Mouse (Mus musculus): ENCODE measurements around the gene Grn. TPM values are rescaled to one million over a fixed set of nuclear protein-coding genes. Genes with fewer than 3 reads are reported as not detected.
A peak's percentile ranks its signal among the peaks of the same experiment; 100 is the strongest.

The Grn gene
- polyA plus RNA-seq, 1 experiment from 2014 or later = 220 TPM

DNA sequence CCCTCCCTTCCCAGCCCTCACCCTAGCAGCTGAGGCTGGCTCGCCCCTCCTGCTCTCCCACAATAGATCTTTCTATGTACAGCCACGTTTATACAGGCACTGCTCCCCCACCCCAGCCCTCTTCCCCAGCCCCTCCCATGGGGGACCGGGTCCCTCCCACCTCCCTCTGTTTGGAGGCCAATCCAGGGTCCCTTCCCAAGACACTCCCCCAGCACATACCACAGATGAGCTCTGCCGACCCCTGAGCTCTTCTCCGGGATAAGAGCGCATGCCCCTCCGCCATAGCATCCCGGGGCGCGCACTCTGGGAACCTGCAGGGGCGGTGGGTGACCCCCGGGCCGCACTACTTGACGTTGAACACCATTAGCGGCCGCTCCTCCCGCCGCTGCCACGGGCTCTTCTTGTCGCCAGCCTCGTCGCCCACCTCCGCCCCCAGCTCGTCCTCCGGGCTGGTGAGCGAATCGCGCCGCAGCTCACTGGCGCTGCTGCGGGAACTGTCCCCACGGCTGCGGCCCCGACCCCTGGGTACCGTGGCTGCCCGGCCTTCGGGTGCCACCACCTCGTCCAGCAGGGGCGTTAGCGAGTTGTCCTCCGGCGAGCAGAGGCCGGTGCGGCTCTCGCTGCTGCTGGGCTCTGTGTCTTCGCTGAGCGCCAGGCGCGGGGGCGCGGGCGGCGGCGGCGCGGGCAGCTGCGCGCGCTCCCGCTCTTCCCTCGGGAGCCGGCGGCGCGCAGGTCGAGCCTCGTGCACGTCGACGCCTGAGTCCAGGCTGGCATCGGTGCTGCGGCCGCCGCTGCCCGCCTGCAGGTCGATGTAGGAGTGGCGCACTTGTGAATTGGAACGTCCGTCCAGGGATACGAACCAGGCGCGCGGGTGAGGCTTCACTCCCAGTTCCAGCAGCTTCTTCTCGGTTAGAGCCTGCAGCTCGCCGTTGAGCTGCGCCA lies 7.3 kb downstream of the Grn start:
- peak overlapping the region; percentile 86 for H3K4me2 ChIP-seq
- peak overlapping the region; percentile 83 for H3K9ac ChIP-seq
- H3K27me3 ChIP-seq (replicated peaks) = peaks cover 15% of the 10 kb centered on the region
- H3K4me3 ChIP-seq = peak overlapping the region; percentile 56
- H3K36me3 ChIP-seq = peaks cover 91% of the 10 kb centered on the region
- WGBS = 13% methylated on average over 79 of the region's 87 CpGs
- H3K27ac ChIP-seq (replicated peaks) = peak overlapping the region; percentile 42
- H3K9me3 ChIP-seq = no peaks in the 10 kb centered on the region
- peaks cover 41% of the 10 kb centered on the region for H3K4me1 ChIP-seq
- ATAC-seq (ENCODE audit: extremely low read depth, insufficient number of reproducible peaks, low FRiP score, low TSS enrichment) = peak; percentile 40; the same call in 1 of the 2 replicates

DNA sequence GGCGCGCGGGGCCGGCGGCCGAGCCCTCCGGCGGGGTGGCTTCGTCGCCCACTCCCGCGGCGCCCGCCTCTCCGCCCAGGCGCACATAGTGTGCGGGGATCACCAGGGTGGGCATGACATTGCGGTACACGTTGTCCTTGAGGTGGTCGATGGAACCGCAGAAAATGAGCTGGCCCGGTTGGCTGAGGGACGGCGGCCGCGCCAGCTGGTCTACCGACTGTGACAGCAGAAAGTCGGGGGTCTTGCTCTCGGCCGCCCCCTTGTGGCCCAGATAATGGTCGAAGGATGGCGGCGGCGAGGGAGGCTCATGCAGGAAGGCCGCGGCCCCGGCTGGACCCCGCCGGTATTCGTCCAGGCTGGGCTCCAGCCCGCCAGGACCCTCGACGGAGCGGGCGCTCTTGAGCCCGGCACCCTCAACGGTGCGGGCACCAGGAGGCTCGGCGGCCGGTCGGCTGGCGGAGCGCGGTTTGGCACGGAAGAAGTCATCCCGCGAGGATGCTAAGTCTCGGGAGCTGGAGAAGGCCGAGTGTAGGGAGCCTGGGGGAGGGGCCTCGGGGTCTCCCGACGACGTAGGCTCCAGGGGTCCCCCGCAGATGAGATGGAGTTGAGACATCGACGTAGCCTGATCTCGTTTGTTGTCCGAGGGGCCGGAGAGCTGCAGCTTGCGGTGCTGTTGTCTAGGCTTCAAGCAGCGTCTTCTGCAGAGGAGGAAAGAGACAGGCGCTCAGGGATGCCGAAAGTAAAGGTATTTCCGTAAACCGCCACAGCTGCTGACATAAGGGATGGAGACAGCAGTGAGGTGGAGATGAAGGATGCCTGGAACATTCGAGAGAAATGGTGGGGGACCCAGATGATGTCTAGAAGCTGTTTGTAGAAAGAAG lies 8.3 kb downstream of the Grn start:
- Histone ChIP-seq H3K4me3 (peak overlapping the region; percentile 56), H3K36me3 (peaks cover 95% of the 10 kb centered on the region), H3K9ac (peak overlapping the region; percentile 83), H3K9me3 (no peaks in the 10 kb centered on the region), H3K27me3 (replicated peaks) (peaks cover 15% of the 10 kb centered on the region), H3K27ac (replicated peaks) (peak overlapping the region; percentile 13; the same call in 1 of the 2 replicates), H3K4me2 (peak overlapping the region; percentile 86), H3K4me1 (peaks cover 36% of the 10 kb centered on the region)
- no peak for ATAC-seq (ENCODE audit: extremely low read depth, insufficient number of reproducible peaks, low FRiP score, low TSS enrichment)
- 11% methylated on average over 77 of the region's 77 CpGs for WGBS

DNA sequence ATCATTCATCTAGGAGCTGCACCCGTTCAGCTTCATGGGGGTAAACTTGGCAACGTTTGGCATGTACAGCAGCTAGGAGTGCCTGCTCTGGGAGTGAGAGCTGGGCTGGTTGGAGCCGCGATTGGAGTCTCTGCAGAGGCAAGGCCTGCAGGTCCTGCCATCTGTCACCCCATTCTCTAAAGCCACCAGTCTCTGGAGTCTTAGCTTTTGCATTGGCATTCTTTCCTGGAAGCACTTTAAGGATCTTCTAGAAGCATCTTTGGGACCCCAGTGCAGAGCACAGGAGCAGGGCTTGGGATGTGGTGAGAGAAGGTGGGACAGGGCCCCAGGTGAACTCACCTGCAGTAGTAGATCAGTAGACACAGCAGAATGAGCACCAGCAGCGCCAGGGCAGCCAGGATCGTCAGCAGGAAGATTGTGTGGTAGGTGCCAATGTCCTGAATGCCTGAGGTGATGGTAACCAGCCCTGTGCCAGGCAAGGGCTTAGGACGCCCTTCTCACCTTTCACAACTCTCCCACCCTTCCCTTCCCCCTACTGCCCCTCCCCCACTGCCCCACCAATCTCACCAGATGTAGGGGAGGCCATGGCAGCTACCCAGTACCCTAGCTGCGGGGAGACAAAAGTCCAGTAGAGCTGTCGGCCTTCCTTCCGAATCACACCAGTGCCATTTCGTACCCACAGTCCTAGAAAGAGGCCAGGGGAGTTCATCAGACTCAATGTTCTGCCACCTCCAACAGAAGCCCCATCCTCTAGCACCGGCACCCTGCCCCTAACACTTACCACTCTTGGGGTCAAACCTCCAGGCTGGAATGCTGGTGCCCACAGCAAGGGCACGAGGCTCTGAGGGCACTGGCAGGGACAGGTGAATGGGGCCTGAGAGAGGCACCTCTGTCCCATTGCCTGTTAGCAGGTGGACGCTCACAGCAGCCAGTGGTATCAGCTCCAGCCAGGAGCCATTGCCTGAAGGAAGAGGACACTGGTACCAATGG lies 9.3 kb downstream of the Grn start:
- Histone ChIP-seq H3K27me3 (replicated peaks) (peaks cover 15% of the 10 kb centered on the region), H3K9me3 (no peaks in the 10 kb centered on the region), H3K4me3 (peak overlapping the region; percentile 56; the same call in 1 of the 2 replicates), H3K36me3 (peaks cover 92% of the 10 kb centered on the region), H3K27ac (replicated peaks) (no peak overlapping the region), H3K4me1 (peaks cover 42% of the 10 kb centered on the region), H3K9ac (peak overlapping the region; percentile 83), H3K4me2 (peak overlapping the region; percentile 86; the same call in 1 of the 2 replicates)
- no peak for ATAC-seq (ENCODE audit: extremely low read depth, insufficient number of reproducible peaks, low FRiP score, low TSS enrichment)
- WGBS = 77% methylated on average over 14 of the region's 14 CpGs

DNA sequence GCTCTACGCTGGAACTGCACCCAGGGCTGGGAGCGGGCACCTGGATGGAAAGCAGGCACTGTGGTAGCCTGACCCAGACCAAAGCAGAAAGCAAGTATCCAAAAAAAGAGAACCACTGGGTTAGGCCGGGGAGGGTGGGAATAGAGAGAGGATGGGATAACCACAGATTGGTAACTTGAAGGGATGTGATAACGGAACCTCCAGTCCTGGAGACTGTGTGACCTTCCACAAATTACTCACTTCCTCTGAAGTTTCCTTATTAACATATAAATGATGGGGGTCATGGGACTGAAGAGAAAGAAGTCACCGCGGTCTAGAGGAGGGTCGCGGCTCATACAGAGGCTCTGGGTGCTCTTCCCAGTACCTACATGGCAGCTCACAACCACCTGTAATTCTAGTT lies 10.1 kb downstream of the Grn start:
- ATAC-seq (ENCODE audit: extremely low read depth, insufficient number of reproducible peaks, low FRiP score, low TSS enrichment) = no peak
- no peak overlapping the region for H3K9ac ChIP-seq
- no peak overlapping the region for H3K27ac ChIP-seq (replicated peaks)
- peaks cover 84% of the 10 kb centered on the region for H3K36me3 ChIP-seq
- no peak overlapping the region for H3K4me2 ChIP-seq
- H3K27me3 ChIP-seq (replicated peaks) = peaks cover 15% of the 10 kb centered on the region
- no peak overlapping the region for H3K4me3 ChIP-seq
- WGBS = 89% methylated on average over 8 of the region's 8 CpGs
- peaks cover 50% of the 10 kb centered on the region for H3K4me1 ChIP-seq
- H3K9me3 ChIP-seq = no peaks in the 10 kb centered on the region

DNA sequence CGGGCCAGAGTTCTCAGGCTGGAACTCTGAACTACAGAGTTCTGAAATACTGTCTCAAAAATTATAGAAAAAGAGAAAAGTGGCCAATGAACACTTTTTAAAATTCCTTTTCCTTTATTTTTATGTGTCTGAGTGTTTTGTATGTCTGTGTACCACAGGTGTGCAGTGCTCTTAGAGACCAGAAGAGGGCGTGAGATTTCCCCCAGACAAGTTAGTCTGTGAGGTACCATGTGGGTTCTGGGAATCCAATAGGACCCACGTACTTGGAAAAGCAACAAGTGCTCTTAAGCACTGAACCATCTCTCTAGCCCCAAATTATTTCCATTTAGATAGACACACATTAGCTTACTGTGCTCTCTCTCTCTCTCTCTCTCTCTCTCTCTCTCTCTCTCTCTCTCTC lies 11.3 kb downstream of the Grn start:
- 72% methylated on average over 3 of the region's 3 CpGs for WGBS
- no peak for ATAC-seq (ENCODE audit: extremely low read depth, insufficient number of reproducible peaks, low FRiP score, low TSS enrichment)
- peaks cover 72% of the 10 kb centered on the region for H3K36me3 ChIP-seq

DNA sequence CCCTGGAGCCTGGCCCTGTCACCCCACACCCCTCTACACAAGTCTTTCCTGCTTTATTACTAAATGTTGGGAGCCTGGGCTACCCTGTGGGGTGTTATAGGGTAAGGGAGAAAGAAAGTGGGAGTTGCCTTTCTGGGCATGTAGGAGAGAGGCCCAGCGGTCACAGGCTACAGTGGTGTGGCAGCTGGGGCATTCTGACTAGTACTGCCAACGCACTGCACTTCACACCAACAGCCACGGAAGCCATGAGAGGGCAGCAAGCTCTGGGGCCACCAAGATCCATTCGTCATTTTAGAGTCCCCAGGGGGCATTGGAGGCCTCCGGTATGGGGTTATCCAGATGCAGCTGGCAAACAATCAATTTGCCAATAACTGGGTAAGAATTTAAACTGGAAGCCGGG lies 12.0 kb downstream of the Grn start:
- Histone ChIP-seq H3K27me3 (replicated peaks) (peaks cover 15% of the 10 kb centered on the region), H3K27ac (replicated peaks) (no peak overlapping the region), H3K4me2 (no peak overlapping the region), H3K9ac (no peak overlapping the region), H3K9me3 (no peaks in the 10 kb centered on the region), H3K4me3 (no peak overlapping the region), H3K4me1 (peaks cover 52% of the 10 kb centered on the region), H3K36me3 (peaks cover 68% of the 10 kb centered on the region)
- no peak for ATAC-seq (ENCODE audit: extremely low read depth, insufficient number of reproducible peaks, low FRiP score, low TSS enrichment)
- 89% methylated on average over 6 of the region's 6 CpGs for WGBS

More for the DNA sequence above, 11.3 kb downstream of the Grn start:
- Histone ChIP-seq H3K9ac (no peak overlapping the region), H3K4me2 (no peak overlapping the region), H3K9me3 (no peaks in the 10 kb centered on the region), H3K27me3 (replicated peaks) (peaks cover 15% of the 10 kb centered on the region), H3K27ac (replicated peaks) (no peak overlapping the region), H3K4me3 (no peak overlapping the region), H3K4me1 (peaks cover 53% of the 10 kb centered on the region)

DNA sequence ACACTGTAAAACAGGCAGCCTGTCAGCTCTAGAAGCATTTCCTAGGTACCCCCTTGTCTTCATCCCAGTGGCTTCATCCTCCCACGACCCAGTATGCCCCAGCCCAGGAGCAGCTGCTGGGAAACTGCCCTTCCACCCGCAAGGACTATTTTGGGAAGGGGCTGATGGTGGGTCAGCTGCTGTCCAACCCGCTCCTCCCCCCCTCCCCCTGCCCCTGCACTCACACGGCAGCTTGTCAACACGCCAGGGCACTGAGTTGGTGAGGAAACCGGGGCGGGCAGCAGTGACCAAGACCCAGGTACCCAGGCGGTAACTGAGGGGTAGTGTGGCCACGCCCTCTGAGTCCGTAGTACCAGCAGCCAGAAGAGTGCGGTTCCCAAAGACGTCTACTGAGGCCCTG lies 13.6 kb downstream of the Grn start:
- ATAC-seq (ENCODE audit: extremely low read depth, insufficient number of reproducible peaks, low FRiP score, low TSS enrichment) = no peak
- peaks cover 51% of the 10 kb centered on the region for H3K36me3 ChIP-seq
- no peak overlapping the region for H3K4me3 ChIP-seq
- no peak overlapping the region for H3K27ac ChIP-seq (replicated peaks)
- 30% methylated on average over 12 of the region's 12 CpGs for WGBS
- peaks cover 21% of the 10 kb centered on the region for H3K27me3 ChIP-seq (replicated peaks)
- no peaks in the 10 kb centered on the region for H3K9me3 ChIP-seq
- peaks cover 47% of the 10 kb centered on the region for H3K4me1 ChIP-seq
- peak overlapping the region; percentile 58 for H3K9ac ChIP-seq
- H3K4me2 ChIP-seq = peak overlapping the region; percentile 30

DNA sequence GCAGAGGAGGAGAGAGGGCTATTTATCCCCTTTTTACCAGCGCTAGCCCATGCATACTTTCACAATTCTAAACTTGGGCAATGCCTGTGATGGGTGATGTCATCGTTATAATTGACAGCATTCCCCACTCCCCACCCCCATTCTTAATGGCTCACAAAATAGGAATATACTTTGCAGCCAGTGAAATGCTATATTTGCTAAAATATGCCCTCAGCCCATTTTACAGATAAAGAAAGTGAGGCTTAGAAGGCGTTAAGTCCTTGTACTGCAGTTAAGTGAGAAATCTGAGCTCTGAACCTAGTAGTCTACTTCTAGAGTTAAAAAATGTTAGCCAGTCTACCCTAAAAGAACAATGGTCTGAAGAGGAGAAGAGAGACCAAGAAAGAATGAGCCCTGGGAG lies 14.2 kb downstream of the Grn start:
- Histone ChIP-seq H3K4me1 (peaks cover 52% of the 10 kb centered on the region), H3K9me3 (no peaks in the 10 kb centered on the region), H3K4me2 (0 out of 2 replicates have a peak overlapping the region, but pooled peaks have one; percentile 30), H3K9ac (peak overlapping the region; percentile 58), H3K36me3 (peaks cover 45% of the 10 kb centered on the region), H3K27ac (replicated peaks) (no peak overlapping the region), H3K27me3 (replicated peaks) (peaks cover 19% of the 10 kb centered on the region), H3K4me3 (no peak overlapping the region)
- 59% methylated on average over 3 of the region's 3 CpGs for WGBS
- ATAC-seq (ENCODE audit: extremely low read depth, insufficient number of reproducible peaks, low FRiP score, low TSS enrichment) = no peak

DNA sequence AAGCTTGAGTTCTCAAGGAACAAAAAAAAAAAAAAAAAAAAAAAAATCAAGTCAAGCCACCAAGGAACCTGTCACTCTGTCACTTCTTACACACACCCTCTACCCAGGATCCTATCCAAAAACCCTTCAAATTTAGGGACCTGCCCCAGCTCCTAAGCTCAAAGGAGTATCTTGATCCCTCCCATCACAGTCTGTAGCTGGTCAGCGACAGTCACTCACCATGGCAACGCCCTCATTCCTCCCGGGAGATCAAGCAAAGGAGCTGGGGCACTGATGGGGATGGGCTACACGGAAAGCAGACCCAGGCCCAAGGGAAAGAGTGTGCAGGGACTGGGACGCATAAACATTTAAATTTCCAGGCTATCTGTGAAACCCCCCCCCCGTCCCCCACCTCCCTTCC lies 14.7 kb downstream of the Grn start:
- Histone ChIP-seq H3K4me1 (peaks cover 56% of the 10 kb centered on the region), H3K27ac (replicated peaks) (peak overlapping the region; percentile 92; the same call in 1 of the 2 replicates), H3K4me2 (peak overlapping the region; percentile 76), H3K9ac (peak overlapping the region; percentile 99; the same call in 1 of the 2 replicates), H3K27me3 (replicated peaks) (peaks cover 19% of the 10 kb centered on the region), H3K36me3 (peaks cover 41% of the 10 kb centered on the region), H3K9me3 (no peaks in the 10 kb centered on the region), H3K4me3 (0 out of 2 replicates have a peak overlapping the region, but pooled peaks have one; percentile 88)
- ATAC-seq (ENCODE audit: extremely low read depth, insufficient number of reproducible peaks, low FRiP score, low TSS enrichment) = no peak
- WGBS = 16% methylated on average over 6 of the region's 6 CpGs

DNA sequence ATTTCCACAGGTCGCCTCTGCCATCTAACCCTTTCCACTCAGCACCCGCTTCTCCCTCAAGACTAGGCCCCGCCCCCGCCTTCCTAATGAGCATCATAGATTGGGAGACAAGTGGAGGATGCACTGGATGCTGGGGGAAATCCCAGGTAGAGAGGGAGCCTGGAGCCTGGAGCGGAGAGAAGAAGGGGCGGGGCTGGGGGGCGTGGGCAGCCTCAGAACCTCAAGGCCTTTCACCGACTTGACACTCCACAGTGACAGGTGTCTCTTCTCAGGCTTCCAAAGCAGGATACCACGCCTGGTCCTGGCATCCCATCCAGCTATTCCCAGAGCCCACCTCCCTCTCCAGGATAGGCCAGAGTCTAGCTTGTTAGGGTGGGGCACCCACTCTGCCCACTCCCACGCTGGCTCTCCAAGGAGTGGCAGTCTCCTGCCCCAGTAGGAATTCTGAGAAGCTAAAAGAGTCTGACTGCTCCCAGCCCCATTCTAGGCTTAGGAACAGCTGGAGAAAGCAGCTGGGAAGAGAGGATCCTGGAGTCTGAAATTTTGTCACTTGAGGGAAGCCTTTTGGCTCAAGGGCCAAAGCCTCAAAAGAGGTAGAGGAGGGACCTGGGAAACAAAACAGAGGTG lies 15.3 kb downstream of the Grn start:
- H3K9ac ChIP-seq = peak overlapping the region; percentile 99
- WGBS = 16% methylated on average over 10 of the region's 10 CpGs
- H3K36me3 ChIP-seq = peaks cover 35% of the 10 kb centered on the region
- H3K27me3 ChIP-seq (replicated peaks) = peaks cover 22% of the 10 kb centered on the region
- peak overlapping the region; percentile 92 for H3K27ac ChIP-seq (replicated peaks)
- peak overlapping the region; percentile 76 for H3K4me2 ChIP-seq
- no peak for ATAC-seq (ENCODE audit: extremely low read depth, insufficient number of reproducible peaks, low FRiP score, low TSS enrichment)
- H3K4me1 ChIP-seq = peaks cover 56% of the 10 kb centered on the region
- H3K4me3 ChIP-seq = peak overlapping the region; percentile 88
- no peaks in the 10 kb centered on the region for H3K9me3 ChIP-seq
